Mouse (Mus musculus) cerebellum, adult 9-11 months (tissue): Measurements from ENCODE around the gene Adm.
A peak's percentile ranks its signal among the peaks of the same experiment; 100 is the strongest.
"Not testable (repeated sequence)": the region's sequence is repeated elsewhere in the genome, so short reads cannot be mapped to it uniquely, and the experiment has no call there.

Experiments
- DNase-seq: peaks from one replicate; pipeline ENCODE4 v3.0.0; 2022

The Adm gene

GRCm38 (mm10) chr7:110629892-110630666 is 2.6 kb downstream of the Adm start:
- DNase-seq: peak; percentile 83

GRCm38 (mm10) chr7:110631136-110631888 is 3.9 kb downstream of the Adm start:
- DNase-seq: no peak

GRCm38 (mm10) chr7:110635929-110636328 is 8.5 kb downstream of the Adm start:
- DNase-seq: no peak

- no peak for DNase-seq
Measured at GRCm38 (mm10) chr7:110636559-110636958, 9.1 kb downstream of the Adm start.

- DNase-seq: no peak
Measured at GRCm38 (mm10) chr7:110638305-110639110, 11.0 kb downstream of the Adm start.

- no peak for DNase-seq
Measured at GRCm38 (mm10) chr7:110639291-110639915, 11.9 kb downstream of the Adm start.

- not testable (repeated sequence) for DNase-seq
Measured at GRCm38 (mm10) chr7:110639958-110640357, 12.5 kb downstream of the Adm start.

- DNase-seq: peak; percentile 49
Measured at GRCm38 (mm10) chr7:110645311-110645710, 17.9 kb downstream of the Adm start.

- DNase-seq: no peak
Measured at GRCm38 (mm10) chr7:110645859-110646258, 18.4 kb downstream of the Adm start.

GRCm38 (mm10) chr7:110646611-110647407 is 19.3 kb downstream of the Adm start:
- DNase-seq: no peak

GRCm38 (mm10) chr7:110647559-110648454 is 20.3 kb downstream of the Adm start:
- DNase-seq: no peak

- DNase-seq: no peak
Measured at GRCm38 (mm10) chr7:110648455-110649085, 21.1 kb downstream of the Adm start.

- DNase-seq: no peak
Measured at GRCm38 (mm10) chr7:110649133-110649987, 21.9 kb downstream of the Adm start.

- DNase-seq: no peak
Measured at GRCm38 (mm10) chr7:110650491-110650890, 23.0 kb downstream of the Adm start.

GRCm38 (mm10) chr7:110651091-110651490 is 23.6 kb downstream of the Adm start:
- no peak for DNase-seq

GRCm38 (mm10) chr7:110655230-110655629 is 27.8 kb downstream of the Adm start:
- DNase-seq: no peak

- DNase-seq: no peak
Measured at GRCm38 (mm10) chr7:110655966-110656365, 28.5 kb downstream of the Adm start.

- no peak for DNase-seq
Measured at GRCm38 (mm10) chr7:110658378-110658928, 31.0 kb downstream of the Adm start.

GRCm38 (mm10) chr7:110666537-110666936 is 39.1 kb downstream of the Adm start:
- no peak for DNase-seq
